Mouse (Mus musculus): ENCODE measurements around the gene Helb.
"Not testable (repeated sequence)": the region's sequence is repeated elsewhere in the genome, so short reads cannot be mapped to it uniquely, and the experiment has no call there.

The Helb gene

DNA sequence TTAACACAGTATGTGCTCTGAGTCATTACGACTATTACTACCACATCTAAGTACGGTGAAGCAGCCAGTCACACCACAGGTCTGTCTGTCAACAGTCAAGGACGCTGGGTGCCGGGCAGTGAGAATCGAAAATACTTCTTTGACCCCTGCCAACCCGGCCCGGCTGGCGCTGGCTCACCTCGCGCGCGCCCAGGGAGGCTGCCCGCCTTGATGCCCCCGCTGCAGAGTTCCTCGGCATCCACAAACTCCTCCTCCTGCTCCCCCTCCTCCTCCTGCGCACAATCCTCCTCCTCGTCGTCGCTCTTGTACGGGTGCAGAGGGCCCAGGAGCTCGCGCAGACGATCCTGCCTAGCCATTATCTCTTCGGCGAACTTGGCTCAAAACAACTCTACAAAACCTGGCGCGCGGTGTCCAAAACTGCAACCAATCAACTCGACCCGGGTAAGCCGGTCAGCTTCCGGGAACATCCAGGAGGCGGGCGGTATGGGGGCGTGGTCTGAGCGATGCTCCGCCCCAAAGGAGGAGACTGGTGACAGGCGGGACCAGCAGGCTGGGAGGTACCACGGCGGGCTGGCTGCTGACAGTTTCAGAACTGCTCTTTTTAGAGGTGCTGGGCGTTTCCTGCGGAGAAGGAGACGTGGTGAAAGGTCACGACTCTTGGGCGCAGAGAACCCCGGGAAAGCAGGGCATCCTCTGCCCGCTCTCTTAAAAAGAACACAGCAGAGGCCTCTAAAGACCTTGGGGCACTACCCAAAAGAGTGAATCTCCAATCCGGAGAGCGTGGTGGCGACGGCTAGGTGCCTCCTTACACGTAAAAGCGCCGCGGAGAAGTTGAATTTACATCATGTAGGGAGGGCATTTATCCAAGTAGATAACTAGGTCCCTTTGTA is at the start of gene Helb:
Helb (minus strand) TSS at position 481 of the 890 bp plus-strand sequence.
- DNase-seq (ENCODE audit: low spot score in 2 of 2) = peak; percentile 98 to 99

DNA sequence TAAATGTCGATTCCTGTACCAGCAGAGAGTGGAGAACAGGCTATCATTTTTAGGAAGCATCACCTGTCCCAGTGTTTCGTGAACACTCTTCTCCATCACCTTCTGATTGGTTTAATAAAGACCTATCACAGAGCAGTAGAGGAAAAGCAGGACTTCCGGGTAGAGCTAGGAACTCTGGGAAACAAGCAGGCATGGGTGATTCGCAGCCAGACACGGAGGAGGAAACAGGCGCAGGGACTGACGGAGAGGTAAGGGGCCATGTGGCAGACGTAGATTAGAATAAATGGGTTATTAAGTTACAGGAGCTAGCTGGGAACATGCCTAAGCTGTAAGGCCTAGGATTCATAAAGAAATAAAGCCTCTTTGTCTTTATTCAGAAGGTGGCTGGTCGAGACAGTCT is 47.7 kb upstream of the Helb start:
- no peak for DNase-seq (ENCODE audit: low spot score in 2 of 2)

DNA sequence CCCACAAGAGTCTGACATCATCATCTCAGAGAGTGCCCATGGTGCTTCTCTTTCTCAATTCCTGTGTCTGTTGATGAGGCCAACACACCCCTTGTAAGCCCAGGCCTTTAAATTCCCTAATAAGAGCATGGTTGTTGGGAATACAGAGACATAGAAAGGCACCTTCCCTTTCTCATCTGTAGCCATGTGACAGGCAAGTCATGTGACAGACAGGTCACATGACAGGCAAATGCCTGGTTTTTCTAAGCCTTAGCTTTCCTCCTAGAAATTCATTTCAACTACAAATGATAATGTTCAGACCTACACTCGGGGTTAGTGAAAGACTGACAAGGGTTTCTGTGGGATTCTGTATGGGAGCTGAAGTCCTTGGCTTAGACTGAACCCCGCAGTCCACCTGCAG is 41.1 kb upstream of the Helb start:
- DNase-seq (ENCODE audit: low spot score in 2 of 2) = no peak

DNA sequence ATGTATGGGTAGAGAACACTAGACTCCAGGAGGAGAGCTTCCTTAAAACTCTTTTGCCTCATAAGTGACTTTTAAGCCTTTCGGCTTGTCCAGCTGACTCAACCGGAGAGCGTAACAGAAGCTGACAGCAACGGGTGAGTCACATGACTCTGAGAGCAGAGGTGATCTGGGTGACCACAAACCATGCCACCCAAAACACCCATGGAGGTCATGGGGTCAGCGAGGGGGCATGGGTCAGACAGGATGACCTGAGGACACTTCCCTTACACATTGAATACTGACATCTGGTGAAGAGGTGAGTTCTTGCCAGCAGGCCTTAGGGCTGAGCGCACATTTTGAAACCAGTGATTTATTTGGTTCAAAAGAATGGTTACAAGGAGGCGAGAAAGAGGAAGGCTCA is 38.9 kb upstream of the Helb start:
- no peak for DNase-seq (ENCODE audit: low spot score in 2 of 2)

DNA sequence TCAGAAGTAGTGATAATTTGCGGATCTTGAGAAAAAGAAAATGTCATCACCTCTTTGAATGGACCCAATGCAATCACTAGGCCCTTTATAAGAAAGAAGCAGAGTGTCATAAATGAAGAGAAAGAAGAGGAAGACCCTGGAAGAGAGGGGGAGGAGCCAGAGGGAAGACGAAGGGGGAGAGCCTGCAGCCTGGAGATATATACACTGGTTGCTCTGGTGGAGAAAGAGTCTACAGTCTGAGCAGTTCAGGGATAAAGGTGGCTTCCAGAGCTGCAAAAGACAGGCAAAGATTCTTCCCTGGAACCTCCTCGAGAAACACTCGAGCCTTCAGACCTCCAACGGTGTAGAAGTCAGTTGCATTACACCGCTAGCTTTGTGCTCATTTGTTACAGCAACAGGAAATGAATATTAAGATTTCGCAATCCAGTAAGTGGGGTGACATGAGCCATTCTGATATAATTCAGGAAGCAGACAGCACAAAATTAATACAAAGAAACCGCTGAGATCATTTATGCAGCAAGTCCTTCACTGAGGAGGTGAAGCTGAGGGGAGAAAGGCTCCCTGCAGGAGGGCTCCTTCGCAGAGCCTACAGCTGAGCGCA is 28.2 kb upstream of the Helb start:
- no peak for DNase-seq (ENCODE audit: low spot score in 2 of 2)

DNA sequence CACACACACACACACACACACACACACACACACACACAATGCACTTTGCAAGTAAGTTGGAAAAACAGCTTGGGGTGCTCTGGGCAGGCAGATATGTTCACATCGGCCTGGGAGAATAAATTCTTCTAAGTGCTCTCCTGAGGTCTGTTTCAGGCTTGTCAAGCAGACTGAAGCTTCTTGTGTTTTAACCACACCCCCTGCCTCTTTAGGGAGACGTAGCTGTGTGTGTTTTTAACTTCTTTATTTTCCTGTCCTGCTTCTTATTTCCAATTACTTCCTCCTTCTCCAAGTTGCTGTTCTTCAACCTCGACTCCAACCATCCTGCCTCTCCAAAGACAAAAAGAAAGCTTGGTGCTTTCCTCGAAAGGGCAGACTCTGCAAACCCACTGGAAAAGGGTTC is 27.4 kb upstream of the Helb start:
- no peak for DNase-seq (ENCODE audit: low spot score in 2 of 2)

DNA sequence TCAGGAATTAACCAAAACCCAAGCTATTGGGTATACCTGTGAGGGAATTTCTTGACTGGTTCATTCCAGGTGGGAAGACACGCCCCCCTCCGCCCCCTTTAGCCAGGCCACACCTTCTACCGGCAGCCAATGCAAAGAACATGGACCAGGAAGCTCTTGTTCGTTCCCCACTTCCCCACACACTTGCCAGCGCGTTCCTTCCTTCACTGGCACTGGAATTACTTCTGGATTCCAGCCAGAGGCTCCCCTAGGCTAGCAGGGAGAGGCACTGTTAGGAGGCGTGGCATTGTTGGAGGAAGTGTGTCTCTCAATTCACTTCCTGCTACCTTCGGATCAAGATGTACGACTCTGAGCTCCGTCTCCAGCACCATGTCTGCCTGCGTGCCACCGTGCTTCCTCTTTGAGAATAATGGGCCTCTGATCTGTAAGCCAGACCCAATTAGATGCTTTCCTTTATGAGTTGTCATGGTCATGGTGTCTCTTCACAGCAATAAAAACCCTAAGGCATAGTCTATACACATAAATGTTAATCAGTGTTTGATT is 23.3 kb upstream of the Helb start:
- DNase-seq (ENCODE audit: low spot score in 2 of 2) = no peak

DNA sequence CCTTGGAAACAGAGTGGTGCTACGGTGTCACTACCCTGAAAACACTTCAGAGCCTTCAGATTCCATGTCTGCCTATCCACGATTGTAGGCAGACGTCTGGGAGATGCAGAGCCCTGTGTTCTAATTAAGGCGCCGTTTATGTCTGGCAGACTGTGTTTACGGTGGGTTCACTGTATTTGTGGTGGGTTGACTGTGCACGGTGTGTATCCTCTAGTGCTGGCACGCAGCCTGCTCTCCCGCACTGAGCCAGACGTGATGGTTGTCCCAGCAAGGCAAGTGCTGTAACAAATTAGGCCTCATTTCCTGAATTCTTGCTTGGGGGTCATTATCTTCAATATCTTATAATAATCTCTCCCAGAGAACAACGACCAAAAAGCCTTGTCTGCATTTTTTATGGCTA is 20.9 kb upstream of the Helb start:
- DNase-seq (ENCODE audit: low spot score in 2 of 2) = no peak

DNA sequence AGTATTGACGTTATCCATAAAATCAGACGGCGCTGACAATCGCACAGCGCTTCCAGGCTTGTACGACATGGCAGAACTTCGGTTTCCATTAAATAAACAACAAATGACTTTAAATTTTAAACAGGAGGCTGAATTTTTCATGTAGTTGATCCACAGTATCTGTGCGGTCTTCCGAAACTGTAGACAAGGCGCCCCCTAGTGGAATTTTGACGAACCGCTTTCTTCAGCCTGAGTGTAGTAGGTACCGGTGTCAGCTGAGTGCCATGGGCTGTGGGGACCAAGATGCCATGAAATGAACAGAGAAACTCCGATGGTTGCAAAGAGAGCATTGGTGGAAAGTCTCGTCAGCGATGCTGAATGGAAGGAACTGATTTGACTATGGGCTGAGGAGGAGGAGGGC is 17.8 kb upstream of the Helb start:
- peak; percentile 18 to 64 for DNase-seq (ENCODE audit: low spot score in 2 of 2)

DNA sequence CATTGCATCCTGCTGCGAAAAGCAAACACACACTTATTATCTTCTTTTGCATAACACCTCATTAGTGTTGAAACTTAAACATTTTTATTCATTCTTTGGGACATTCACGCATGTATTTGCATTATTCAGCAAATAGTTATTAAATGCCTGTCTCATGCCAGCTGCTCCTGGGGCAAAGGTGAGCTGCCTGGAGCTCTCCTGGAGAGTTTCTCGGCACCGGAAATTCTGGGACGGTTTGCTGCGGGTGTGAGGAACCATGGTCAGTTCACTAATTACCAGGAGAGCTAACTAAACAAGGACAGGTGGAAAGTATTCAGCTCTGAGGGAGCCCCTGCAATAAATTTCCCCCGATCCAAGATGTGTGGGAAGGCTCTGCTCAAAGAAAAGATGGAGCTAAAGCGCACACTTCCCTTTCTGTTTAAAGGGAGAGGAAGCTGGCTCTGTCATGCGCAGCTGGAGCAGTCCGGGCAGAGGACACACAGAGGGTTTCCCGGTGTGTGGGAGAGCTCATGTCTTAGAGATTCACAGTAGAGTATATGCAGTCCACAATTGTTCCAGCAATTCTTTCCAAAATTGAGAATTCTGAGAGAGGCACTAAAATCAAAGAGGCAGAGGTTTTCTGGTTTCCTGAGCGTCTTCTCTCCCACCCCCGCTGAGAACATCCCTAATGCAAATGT is 16.0 kb upstream of the Helb start:
- DNase-seq (ENCODE audit: low spot score in 2 of 2) = no peak

DNA sequence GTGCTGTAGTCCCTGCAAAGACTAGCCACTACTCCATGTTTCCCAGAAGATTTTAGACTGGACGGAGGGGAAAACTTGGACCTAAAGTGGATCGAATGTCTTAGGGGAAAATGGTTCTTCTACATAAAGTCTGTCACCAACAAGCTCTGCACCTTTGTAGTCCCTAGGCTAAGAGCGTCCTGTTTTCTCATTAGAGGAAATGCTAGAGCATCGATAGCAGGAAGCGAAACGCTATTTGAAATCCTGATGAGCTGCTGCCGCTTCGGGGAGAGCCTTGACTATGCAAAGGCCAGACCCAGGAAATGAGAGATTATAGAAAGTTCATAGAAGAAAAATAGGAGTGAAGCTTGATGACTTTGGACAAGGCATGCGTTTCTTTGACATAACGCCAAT is 12.7 kb upstream of the Helb start:
- DNase-seq (ENCODE audit: low spot score in 2 of 2) = no peak

DNA sequence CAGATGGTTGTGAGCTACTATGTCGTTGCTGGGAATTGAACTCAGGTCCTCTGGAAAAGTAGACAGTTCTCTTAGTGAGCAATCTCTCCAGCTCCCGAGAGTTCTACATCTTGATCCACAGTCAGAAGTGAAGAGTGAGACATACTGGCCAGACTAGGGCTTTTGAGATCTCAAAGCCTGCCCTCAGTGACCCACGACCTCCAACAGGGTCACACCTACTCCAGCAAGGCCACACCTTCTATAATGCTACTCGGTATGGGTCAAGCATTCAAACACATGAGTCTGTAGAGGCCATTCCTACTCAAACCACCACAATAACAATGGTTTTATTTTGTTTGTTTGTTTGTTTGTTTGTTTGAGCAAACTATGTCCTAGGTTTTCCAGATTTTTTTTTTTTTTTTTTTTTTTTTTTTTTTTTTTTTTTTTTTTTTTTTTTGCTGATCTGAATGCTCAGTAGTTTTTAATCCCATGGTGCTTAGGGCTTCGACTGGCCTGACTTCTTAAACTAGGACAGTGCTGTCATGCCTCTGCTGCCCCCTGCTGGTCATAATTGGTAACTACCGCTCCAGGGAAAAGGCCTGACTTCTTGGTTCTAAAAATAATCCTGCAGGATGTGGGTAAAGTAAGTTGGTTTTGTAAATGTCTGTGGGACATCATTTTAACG is 12.1 kb upstream of the Helb start:
- peak; percentile 75 to 86 for DNase-seq (ENCODE audit: low spot score in 2 of 2)

DNA sequence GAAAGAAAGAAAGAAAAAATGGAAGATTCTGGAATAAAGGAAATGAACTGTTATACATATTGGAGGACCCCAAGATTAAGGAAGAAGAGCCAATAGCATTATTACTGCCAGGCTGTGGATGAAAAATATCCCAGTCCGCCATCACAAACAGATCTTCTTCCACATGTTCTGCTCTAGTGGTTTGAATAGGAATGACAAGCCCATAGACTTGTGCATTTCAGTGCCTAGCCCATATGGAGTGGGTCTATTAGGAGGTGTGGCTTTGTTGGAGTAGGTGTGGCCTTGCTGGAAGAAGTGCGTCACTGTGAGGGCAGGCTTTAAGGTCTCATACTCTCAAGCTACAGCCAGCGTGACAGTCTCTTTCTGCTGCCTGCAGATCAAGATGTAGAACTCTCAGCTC is 10.9 kb upstream of the Helb start:
- DNase-seq (ENCODE audit: low spot score in 2 of 2) = no peak

DNA sequence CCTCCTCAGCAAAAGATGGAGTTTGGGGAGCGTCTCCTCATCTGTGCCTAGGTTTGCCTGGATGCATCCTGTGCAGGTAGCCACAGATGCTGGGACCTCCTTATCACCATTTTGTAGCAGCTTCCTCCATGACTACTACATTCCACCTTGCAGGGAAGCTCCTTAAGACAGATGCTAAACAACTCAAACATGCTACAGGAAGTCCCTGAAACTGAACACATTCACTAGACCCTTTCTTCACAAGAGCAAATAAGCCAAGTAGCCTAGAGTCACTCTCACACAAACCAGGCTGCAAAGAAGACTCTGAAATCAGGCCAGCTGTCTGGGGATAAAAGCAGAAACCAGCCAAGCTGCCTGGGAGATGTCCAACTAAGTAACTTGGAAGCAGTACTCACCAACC is 2.5 kb upstream of the Helb start:
- no peak for DNase-seq (ENCODE audit: low spot score in 2 of 2)

DNA sequence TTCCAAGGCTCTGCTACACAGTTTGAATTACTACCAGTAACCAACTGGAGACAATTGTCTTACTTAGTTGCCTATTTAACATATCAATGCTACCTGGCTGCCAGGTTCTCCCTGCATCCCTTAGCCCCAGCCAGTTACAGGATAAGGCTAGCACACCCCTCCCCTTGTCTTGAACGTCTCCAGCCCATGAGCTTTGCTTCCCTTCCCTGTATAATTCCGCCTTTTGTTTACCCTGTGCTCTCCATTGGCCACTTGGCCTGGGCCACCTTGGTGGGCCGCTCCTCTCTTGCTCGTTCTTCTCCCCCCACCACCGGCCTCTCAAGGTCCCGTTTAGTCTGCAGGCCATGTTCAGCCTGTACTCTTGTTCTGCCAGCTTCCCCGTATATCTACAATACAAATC is 1.7 kb upstream of the Helb start:
- no peak for DNase-seq (ENCODE audit: low spot score in 2 of 2)

DNA sequence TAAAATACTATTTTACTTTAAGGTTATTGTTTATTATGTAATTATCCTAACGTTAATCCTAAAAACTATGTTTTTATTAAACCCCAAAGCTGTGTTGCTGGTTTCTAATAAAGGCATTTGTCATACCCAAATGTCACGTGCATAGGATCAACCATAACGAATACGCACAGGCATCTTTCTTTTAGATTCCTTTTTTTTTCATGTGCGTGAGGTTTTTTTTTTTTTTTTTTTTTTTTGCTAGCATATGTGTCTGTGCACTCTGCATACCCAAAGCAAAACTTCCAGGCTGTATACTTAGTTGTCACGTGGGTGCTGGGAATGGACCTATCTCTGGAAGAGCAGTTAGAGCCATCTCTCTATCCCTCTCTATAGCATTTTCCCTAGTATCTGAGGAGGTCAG is 1.2 kb upstream of the Helb start:
- DNase-seq (ENCODE audit: low spot score in 2 of 2) = no peak

DNA sequence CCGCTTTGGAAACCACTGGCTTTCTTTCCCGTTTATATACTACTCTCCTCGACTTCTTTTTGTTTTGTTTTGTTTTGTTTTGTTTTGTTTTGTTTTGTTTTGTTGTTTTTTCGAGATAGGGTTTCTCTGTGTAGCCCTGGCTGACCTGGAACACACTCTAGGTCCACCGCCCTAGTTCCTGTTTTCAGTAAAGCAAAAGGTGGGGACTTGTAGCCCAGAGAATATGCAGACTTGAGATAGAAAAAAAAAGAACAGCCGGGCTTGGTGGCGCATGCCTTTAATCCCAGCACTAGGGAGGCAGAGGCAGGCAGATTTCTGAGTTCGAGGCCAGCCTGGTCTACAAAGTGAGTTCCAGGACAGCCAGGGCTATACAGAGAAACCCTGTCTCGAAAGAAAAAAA is 695 bp upstream of the Helb start:
- not testable (repeated sequence) for DNase-seq (ENCODE audit: low spot score in 2 of 2)

DNA sequence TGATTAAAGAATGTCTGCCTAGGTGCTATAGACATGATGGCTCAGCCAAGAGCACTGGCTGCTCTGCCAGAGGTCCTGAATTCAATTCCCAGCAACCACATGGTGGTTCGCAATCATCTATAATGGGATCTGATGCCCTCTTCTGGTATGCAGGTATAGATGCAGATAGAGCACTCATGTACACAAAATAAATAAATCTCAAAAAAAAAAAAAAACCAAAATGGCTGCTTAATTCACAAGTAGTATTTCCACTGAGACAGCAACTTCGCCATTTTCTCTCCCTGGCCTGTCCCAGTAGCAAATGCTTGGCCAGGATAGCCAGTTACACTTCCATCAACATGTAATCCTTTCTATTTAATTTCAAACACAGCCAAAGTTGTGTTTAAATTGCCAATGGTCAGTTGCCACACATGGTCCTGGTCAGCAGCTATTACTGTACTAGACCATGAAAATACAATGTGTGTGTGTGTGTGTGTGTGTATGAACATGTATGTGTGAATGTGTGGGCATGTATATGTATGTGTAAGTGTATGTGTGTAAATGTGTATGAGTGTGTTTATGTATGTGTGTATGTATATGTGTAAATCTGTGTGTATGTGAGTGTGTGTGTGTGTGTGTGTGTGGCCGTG is 982 bp downstream of the Helb start:
- no peak for DNase-seq (ENCODE audit: low spot score in 2 of 2)

DNA sequence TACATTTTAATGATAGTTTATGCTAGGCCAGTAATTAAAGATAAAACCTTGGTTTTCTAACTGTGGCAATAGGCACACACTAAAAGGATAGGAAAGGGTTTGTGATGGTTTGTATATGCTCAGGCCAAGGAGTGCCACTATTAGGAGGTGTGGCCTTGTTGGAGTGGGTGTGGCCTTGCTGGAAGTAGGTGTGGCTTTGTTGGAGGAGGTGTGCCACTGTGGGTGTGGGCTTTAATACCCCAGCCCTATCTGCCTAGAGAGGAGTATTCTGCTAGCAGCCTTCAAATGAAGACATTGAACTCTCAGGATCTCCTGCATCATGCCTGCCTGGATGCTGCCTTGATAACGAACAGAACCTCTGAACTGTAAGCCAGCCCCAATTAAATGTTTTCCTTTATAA is 12.0 kb downstream of the Helb start:
- no peak for DNase-seq (ENCODE audit: low spot score in 2 of 2)

DNA sequence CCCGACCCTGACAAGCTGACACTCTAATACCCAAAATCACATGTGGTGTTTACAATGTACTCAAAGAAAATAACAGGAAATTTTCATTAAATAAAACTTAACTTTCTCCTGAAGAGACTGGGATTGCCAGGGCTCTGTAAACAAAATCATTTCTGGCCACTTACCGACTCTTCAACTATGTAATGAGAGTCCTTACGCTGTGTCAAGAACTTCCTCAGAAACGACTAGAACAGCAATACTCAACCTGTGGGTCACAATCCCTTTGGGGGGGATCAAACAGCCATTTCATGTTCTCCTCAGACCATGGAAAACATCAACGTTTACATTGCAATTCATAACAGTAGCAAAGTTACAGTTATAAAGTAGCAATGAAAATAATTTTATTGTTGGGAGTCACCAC is 15.2 kb downstream of the Helb start:
- no peak for DNase-seq (ENCODE audit: low spot score in 2 of 2)

DNA sequence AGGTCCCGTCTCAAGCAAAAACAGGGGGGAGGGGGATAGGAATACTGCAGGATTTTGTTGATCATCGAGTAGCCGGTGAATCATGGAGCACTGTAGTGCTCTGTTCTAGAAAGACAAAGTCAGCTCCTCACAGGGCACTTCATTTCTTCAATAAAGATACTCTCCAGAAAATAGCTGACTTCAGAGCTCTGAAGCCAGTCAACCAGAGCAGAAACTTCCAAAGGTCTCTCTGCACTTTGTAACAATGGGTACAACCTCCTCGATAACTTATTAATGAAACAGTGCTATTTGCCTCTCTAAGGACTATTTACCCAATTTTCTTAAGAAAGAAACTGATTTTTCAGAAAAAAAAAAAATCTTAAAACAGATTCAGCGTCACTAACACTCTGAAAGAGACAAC is 17.1 kb downstream of the Helb start:
- no peak for DNase-seq (ENCODE audit: low spot score in 2 of 2)

DNA sequence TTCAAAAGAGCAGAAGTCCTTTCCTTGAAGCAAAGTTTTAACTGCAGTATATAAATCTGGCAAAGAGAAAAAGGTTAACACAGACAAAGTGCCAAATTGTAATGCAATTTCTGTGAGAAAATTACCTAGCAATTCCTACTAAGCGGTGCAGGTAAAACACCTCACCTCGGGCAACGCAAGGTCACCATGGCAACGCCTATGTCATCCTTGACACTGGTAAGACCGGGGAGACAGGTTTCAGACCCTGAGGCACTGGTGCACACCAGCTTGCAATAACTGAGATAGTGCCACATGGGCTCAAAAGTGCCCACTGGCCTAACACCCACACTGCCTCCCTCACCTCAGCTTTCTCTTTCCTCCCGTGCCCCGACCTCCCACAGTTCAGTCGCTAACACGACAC is 17.7 kb downstream of the Helb start:
- DNase-seq (ENCODE audit: low spot score in 2 of 2) = no peak

Data from thymus, postnatal 10 days (tissue).